Mouse (Mus musculus) intestine, postnatal 0 days (tissue): Measurements from ENCODE around the gene Zrsr1. TPM values are rescaled to one million over a fixed set of nuclear protein-coding genes. Genes with fewer than 3 reads are reported as not detected.
A peak's percentile ranks its signal among the peaks of the same experiment; 100 is the strongest.

Source experiments
- ATAC-seq: fragments of 200-750 bp; cut with Nextera tagmentation; 2 replicates; pipeline ENCODE4 v1.8.0; 2017; ENCODE audit warnings: mild to moderate bottlenecking, moderate TSS enrichment, moderate library complexity
- H3K27ac ChIP-seq: fragments of 300-500 bp; sonication (generic); 2 replicates; pipeline ENCODE4 v1.5.1; 2014; ENCODE audit warnings: mild to moderate bottlenecking, low read depth, low read length, moderate library complexity
- H3K27me3 ChIP-seq: fragments of 300-500 bp; sonication (generic); replicated peaks from 2 replicates; pipeline ENCODE4 v1.6.1; 2014; ENCODE audit warnings: low read length, mixed read lengths; ENCODE audit not compliant: control insufficient read depth, insufficient read depth
- H3K36me3 ChIP-seq: fragments of 300-500 bp; sonication (generic); 2 replicates; pipeline ENCODE4 v1.6.1; 2014; ENCODE audit warnings: mild to moderate bottlenecking, moderate library complexity; ENCODE audit not compliant: control insufficient read depth, insufficient read depth
- H3K4me1 ChIP-seq: fragments of 300-500 bp; sonication (generic); replicated peaks from 2 replicates; pipeline ENCODE4 v1.6.1; 2014; ENCODE audit warnings: antibody characterized with exemption, low read length, mixed read lengths; ENCODE audit not compliant: control insufficient read depth, insufficient read depth
- H3K4me2 ChIP-seq: fragments of 300-500 bp; sonication (generic); replicated peaks from 2 replicates; pipeline ENCODE4 v1.6.1; 2014; ENCODE audit warnings: low read depth, mild to moderate bottlenecking, moderate library complexity
- H3K4me3 ChIP-seq: fragments of 300-500 bp; sonication (generic); 2 replicates; pipeline ENCODE4 v1.5.1; 2014; ENCODE audit warnings: low read depth, low read length
- H3K9ac ChIP-seq: fragments of 300-500 bp; sonication (generic); 2 replicates; pipeline ENCODE4 v1.6.1; 2014; ENCODE audit warnings: mild to moderate bottlenecking, low read depth, low read length
- H3K9me3 ChIP-seq: fragments of 300-500 bp; sonication (generic); 2 replicates; pipeline ENCODE4 v1.6.1; 2016; ENCODE audit warnings: mixed run types; ENCODE audit not compliant: control insufficient read depth
- CTCF ChIP-seq: sonication (generic); IDR thresholded peaks from 2 replicates; pipeline ENCODE4 v1.5.1; 2016; ENCODE audit warnings: low read depth, mild to moderate bottlenecking, control low read depth, antibody characterized with exemption, moderate library complexity
- WGBS: fragments of 180-500 bp; shearing (Covaris S2); extraction: QIAGEN DNeasy Blood & Tissue Kit; methylation state at CpG from one replicate; pipeline ENCODE4 v1.1.7; 2014; 5-methylcytosine and 5-hydroxymethylcytosine counted together
- polyA plus RNA-seq: library from polyadenylated mRNA; unstranded; fragments of >200 nt; fragmentation: Nextera tagmentation; extraction: Ambion mirVana; gene quantifications from 2 replicates; pipeline ENCODE4 v1.2.1, GENCODE M21; 2015

The Zrsr1 gene
- polyA plus RNA-seq, 1 experiment from 2014 or later = 2.3 TPM

- 83% methylated on average over 1 of the region's 1 CpGs for WGBS
- Histone ChIP-seq H3K27me3 (no peaks in the 10 kb centered on the region), H3K27ac (no peak overlapping the region), H3K4me1 (no peaks in the 10 kb centered on the region), H3K4me2 (no peak overlapping the region), H3K4me3 (no peak overlapping the region), H3K36me3 (no peaks in the 10 kb centered on the region), H3K9me3 (no peaks in the 10 kb centered on the region), H3K9ac (no peak overlapping the region)
- no peak for TF ChIP-seq CTCF
- ATAC-seq = no peak
These were observed 41.3 kb downstream of the Zrsr1 start for GRCm38 (mm10) chr11:23013096-23013495.

DNA sequence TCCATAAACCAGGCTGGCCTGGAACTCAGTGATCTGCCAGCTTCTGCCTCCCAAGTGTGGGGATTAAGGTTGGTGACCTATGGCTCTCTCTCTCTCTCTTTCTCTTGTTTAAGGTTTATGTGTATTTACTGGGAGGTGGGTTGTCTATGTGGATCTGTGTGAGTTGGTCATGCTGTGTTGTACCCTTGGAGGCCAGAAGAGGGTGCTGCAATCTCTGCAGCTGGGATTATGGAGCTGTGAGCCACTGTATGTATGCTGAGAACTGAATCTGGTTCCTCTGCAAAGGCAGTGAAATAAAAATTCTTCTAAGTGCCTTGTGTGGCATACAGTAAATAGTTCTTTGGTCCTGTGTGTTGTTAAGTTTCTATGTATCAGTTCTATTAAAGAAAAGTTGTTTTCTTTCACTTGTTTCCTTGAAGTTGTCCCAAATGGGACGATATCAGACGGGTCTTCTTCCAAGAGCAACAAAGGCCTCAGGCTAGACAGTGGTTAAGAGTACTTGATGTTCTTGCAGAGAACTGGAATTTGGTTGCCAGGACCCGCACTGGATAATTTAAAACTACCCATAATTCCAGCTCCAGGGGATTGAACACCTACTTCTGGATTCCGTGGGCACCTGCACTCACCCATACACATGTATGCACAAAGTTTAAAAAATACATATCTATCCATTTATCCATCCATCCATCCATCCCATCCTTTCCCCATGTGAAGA lies 41.9 kb downstream of the Zrsr1 start:
- H3K9ac ChIP-seq = no peak overlapping the region
- no peak overlapping the region for H3K27ac ChIP-seq
- no peaks in the 10 kb centered on the region for H3K4me1 ChIP-seq
- no peak overlapping the region for H3K4me2 ChIP-seq
- H3K27me3 ChIP-seq = no peaks in the 10 kb centered on the region
- 94% methylated on average over 4 of the region's 4 CpGs for WGBS
- H3K9me3 ChIP-seq = no peaks in the 10 kb centered on the region
- no peaks in the 10 kb centered on the region for H3K36me3 ChIP-seq
- ATAC-seq = no peak
- no peak overlapping the region for H3K4me3 ChIP-seq
- TF ChIP-seq CTCF = peak; percentile 67

GRCm38 (mm10) chr11:23014996-23015395 lies 43.2 kb downstream of the Zrsr1 start:
- no peaks in the 10 kb centered on the region for H3K9me3 ChIP-seq
- no peak overlapping the region for H3K27ac ChIP-seq
- no peaks in the 10 kb centered on the region for H3K36me3 ChIP-seq
- no peak for ATAC-seq
- no peak for TF ChIP-seq CTCF
- no peaks in the 10 kb centered on the region for H3K27me3 ChIP-seq
- no peak overlapping the region for H3K4me2 ChIP-seq
- no peak overlapping the region for H3K4me3 ChIP-seq
- H3K4me1 ChIP-seq = no peaks in the 10 kb centered on the region
- 60% methylated on average over 6 of the region's 6 CpGs for WGBS
- no peak overlapping the region for H3K9ac ChIP-seq

DNA sequence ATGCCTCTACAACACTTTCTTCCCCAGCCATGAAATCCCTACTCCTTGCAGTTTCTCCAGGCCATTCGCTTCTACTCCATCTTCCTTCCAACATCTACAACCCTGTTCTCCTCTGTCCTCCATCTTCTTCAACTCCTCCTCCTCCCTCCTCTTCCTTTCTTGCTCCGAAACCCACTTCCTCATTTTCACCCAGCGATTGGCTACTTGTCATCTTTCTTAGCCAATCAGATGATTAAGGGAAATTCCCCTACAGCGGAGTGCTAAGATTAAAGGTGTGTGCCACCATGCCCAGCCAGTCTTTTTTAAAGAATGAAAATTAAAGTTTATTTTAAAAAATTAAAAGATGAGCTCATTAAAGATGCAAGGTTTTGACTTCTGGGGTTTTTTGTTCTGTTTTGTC lies 46.1 kb downstream of the Zrsr1 start:
- Histone ChIP-seq H3K4me2 (no peak overlapping the region), H3K9ac (no peak overlapping the region), H3K4me3 (no peak overlapping the region), H3K9me3 (no peaks in the 10 kb centered on the region), H3K4me1 (no peaks in the 10 kb centered on the region), H3K27ac (no peak overlapping the region), H3K36me3 (no peaks in the 10 kb centered on the region), H3K27me3 (no peaks in the 10 kb centered on the region)
- no peak for ATAC-seq
- 95% methylated on average over 4 of the region's 4 CpGs for WGBS
- TF ChIP-seq CTCF = no peak

DNA sequence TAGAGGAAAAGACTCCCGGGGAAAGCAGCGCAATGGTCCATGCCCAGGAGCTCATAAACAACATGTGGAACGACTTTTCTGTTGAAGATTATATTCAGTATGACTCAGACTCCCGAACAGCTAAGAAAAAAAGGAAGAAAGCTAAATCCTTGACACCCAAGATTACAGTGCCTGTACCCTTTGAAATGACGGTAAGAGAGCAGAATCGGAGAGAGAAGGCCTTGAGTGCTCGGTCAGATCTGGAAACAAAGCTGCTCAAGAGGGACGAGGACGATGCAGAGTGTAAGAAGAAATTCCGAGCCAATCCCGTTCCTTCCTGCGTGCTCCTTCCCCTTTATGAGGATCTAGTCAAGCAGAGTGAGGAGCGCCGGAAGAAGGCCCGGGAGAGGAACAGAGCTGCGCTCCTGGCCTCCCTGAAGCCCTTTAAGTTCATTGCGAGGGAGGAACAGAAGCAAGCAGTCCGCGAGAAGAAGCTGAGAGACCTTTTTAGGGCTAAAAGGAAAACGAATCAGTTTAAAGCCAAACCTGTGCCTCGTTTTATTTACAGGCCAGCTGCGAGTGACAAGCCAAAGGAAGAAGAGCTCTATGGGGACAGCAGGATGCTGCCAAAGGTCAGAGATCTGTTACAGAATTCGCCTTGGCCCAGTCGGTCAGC lies 48.4 kb downstream of the Zrsr1 start:
- Histone ChIP-seq H3K4me2 (no peak overlapping the region), H3K27ac (no peak overlapping the region), H3K4me1 (no peaks in the 10 kb centered on the region), H3K36me3 (no peaks in the 10 kb centered on the region), H3K9me3 (no peaks in the 10 kb centered on the region), H3K4me3 (no peak overlapping the region), H3K9ac (no peak overlapping the region), H3K27me3 (no peaks in the 10 kb centered on the region)
- ATAC-seq = no peak
- 76% methylated on average over 24 of the region's 24 CpGs for WGBS
- no peak for TF ChIP-seq CTCF

DNA sequence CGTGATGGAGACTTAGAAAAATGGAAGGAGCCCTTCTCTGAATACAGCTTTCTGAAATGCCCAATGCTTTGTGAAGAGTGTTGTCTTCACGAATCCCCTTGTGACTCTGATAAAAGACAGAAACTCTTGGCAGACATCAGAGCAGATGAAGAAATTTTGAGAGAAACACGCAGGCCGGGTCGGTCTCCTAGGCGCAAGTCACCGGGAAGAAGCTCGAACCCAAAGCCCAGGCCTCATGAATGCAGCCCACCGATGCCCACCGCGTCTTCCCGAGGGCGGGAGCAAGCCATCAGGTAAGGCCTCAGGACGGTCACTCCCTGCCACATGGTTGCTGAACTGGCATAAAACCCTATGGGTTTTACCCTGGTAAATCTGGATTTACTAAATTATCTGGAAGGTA lies 49.0 kb downstream of the Zrsr1 start:
- Histone ChIP-seq H3K36me3 (no peaks in the 10 kb centered on the region), H3K4me1 (no peaks in the 10 kb centered on the region), H3K27ac (no peak overlapping the region), H3K4me3 (no peak overlapping the region), H3K9ac (no peak overlapping the region), H3K9me3 (no peaks in the 10 kb centered on the region), H3K4me2 (no peak overlapping the region), H3K27me3 (no peaks in the 10 kb centered on the region)
- 96% methylated on average over 14 of the region's 14 CpGs for WGBS
- no peak for ATAC-seq
- no peak for TF ChIP-seq CTCF
